Mouse (Mus musculus) spleen, adult 10 weeks (tissue): ENCODE results near the gene Gm10722. TPM values are rescaled to one million over a fixed set of nuclear protein-coding genes. Genes with fewer than 3 reads are reported as not detected.

Experiments used
- polyA plus RNA-seq: library from polyadenylated mRNA; stranded (reverse); fragments of 350-450 nt; fragmentation: Illumina TruSeq; extraction: RNeasy Lipid Tissue Mini Kit (QIAGEN cat#74804); gene quantifications from one replicate; pipeline ENCODE4 v1.2.3, GENCODE M21; 2015; ENCODE audit warnings: low replicate concordance; ENCODE audit not compliant: insufficient read depth

Gene Gm10722
- polyA plus RNA-seq = not detected

DNA sequence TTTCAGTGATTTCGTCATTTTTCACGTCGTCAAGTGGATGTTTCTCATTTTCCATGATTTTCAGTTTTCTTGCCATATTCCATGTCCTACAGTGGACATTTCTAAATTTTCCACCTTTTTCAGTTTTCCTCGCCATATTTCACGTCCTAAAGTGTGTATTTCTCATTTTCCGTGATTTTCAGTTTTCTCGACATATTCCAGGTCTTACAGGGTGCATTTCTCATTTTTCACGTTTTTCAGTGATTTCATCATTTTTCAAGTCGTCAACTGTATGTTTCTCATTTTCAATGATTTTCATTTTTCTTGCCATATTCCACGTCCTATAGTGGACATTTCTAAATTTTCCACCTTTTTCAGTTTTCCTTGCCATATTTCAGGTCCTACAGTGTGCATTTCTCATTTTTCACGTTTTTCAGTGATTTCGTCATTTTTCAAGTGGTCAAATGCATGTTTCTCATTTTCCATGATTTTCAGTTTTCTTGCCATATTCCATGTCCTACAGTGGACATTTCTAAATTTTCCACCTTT, at the start of gene Gm10722:
TSS of gene Gm10722 (plus strand) at position 478 of the 528 bp plus-strand sequence.

GRCm38 (mm10) chr9:3002794-3003396, 2.2 kb downstream of the Gm10722 start, which contains the start of gene Gm11168:
Gene Gm11168, plus strand, starts transcription at chr9:3003346.

DNA sequence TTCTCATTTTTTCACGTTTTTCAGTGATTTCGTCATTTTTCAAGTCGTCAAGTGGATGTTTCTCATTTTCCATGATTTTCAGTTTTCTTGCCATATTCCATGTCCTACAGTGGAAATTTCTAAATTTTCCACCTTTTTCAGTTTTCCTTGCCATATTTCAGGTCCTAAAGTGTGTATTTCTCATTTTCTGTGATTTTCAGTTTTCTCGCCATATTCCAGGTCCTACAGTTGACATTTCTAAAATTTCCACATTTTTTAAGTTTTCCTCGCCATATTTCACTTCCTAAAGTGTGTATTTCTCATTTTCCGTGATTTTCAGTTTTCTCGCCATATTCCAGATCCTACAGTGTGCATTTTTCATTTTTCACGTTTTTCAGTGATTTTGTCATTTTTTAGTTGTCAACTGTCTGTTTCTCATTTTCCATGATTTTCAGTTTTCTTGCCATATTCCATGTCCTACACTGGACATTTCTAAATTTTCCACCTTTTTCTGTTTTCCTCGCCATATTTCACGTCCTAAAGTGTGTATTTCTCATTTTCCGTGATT, 12.1 kb downstream of the Gm10722 start, which contains the start of gene Gm10721:
TSS of gene Gm10721 (plus strand) at position 408 of the 547 bp plus-strand sequence.

DNA sequence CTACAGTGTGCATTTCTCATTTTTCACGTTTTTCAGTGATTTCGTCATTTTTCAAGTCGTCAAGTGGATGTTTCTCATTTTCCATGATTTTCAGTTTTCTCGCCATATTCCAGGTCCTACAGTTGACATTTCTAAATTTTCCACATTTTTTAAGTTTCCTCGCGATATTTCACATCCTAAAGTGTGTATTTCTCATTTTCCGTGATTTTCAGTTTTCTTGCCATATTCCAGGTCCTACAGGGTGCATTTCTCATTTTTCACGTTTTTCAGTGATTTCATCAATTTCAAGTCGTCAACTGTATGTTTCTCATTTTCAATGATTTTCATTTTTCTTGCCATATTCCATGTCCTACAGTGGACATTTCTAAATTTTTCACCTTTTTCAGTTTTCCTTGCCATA, 14.6 kb downstream of the Gm10722 start, which contains the start of gene Gm10720:
TSS of gene Gm10720 (plus strand) at position 301 of the 400 bp plus-strand sequence.

GRCm38 (mm10) chr9:3017108-3017507, 16.4 kb downstream of the Gm10722 start, which contains the start of gene Gm10719:
Gene Gm10719, plus strand, starts transcription at chr9:3017408.

GRCm38 (mm10) chr9:3023312-3023984, 22.7 kb downstream of the Gm10722 start, which contains the start of gene Gm10718:
Gene Gm10718, plus strand, starts transcription at chr9:3023547.

GRCm38 (mm10) chr9:3024912-3025467, 24.3 kb downstream of the Gm10722 start, which contains the start of gene Gm10717:
Gene Gm10717, plus strand, starts transcription at chr9:3025417.

DNA sequence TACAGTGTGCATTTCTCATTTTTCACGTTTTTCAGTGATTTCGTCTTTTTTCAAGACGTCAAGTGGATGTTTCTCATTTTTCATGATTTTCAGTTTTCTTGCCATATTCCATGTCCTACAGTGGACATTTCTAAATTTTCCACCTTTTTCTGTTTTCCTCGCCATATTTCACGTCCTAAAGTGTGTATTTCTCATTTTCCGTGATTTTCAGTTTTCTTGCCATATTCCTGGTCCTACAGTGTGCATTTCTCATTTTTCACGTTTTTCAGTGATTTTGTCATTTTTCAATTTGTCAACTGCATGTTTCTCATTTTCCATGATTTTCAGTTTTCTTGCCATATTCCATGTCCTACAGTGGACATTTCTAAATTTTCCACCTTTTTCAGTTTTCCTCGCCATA, 33.6 kb downstream of the Gm10722 start, which contains the start of gene Gm17535:
TSS of gene Gm17535 (plus strand) at position 301 of the 400 bp plus-strand sequence.

DNA sequence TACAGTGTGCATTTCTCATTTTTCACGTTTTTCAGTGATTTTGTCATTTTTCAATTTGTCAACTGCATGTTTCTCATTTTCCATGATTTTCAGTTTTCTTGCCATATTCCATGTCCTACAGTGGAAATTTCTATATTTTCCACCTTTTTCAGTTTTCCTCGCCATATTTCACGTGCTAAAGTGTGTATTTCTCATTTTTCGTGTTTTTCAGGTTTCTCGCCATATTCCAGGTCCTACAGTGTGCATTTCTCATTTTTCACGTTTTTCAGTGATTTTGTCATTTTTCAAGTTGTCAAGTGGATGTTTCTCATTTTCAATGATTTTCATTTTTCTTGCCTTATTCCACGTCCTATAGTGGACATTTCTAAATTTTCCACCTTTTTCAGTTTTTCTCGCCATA, 35.9 kb downstream of the Gm10722 start, which contains the start of gene Gm10715:
TSS of gene Gm10715 (plus strand) at position 301 of the 400 bp plus-strand sequence.

Other genes with a start within 250 kb of the Gm10722 start
- not detected for gene Gm11168, start 2.4 kb downstream of the Gm10722 start, polyA plus RNA-seq
- not detected for gene Gm10721, start 12.2 kb downstream of the Gm10722 start, polyA plus RNA-seq
- not detected for gene Gm10720, start 14.7 kb downstream of the Gm10722 start, polyA plus RNA-seq
- not detected for gene Gm10719, start 16.5 kb downstream of the Gm10722 start, polyA plus RNA-seq
- not detected for gene Gm10718, start 22.6 kb downstream of the Gm10722 start, polyA plus RNA-seq
- not detected for gene Gm10717, start 24.5 kb downstream of the Gm10722 start, polyA plus RNA-seq
- gene Gm17535, start 33.7 kb downstream of the Gm10722 start, polyA plus RNA-seq = not detected
- not detected for gene Gm10715, start 36.0 kb downstream of the Gm10722 start, polyA plus RNA-seq